Mouse (Mus musculus) brown adipose tissue, adult 24 weeks (tissue): ENCODE results near the gene Efna2. TPM values are rescaled to one million over a fixed set of nuclear protein-coding genes. Genes with fewer than 3 reads are reported as not detected.

Source experiments
- H3K27ac ChIP-seq: fragments of 200-500 bp; replicated peaks from 2 replicates; pipeline ENCODE4 v1.5.1; 2012; ENCODE audit warnings: low read depth, mild to moderate bottlenecking, low read length
- H3K4me1 ChIP-seq: fragments of 200-500 bp; 2 replicates; pipeline ENCODE4 v1.6.1; 2012; ENCODE audit warnings: low read length, mixed read lengths; ENCODE audit not compliant: control insufficient read depth, insufficient read depth, insufficient read length
- H3K4me3 ChIP-seq: fragments of 200-500 bp; 2 replicates; pipeline ENCODE4 v1.5.1; 2012; ENCODE audit warnings: low read depth, mild to moderate bottlenecking, low read length, moderate library complexity; ENCODE audit not compliant: insufficient read depth
- polyA plus RNA-seq: library from polyadenylated mRNA; stranded (reverse); fragments of >200 nt; gene quantifications from 2 replicates; pipeline ENCODE4 v1.2.4, GENCODE M21; 2012; ENCODE audit not compliant: missing spikeins, insufficient read depth, insufficient read length

Gene Efna2
- polyA plus RNA-seq, 1 experiment: 1.1 TPM

DNA sequence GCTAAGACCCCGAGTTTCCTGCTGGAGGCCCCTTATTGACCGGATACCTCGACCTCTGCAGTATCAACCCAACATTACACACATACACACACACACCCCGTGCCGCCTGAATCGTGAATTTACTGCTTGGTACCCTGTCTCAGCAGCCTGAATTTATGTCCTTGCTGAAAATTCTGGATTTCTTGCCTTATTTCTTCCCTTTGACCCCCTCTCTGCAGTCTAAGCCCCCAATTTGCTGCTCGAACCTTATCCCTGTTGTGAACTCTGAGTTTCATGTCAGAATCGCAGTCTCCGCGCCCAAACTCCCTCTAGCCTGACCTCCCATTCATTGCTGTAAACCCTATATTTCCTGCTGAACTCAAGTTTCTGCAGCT lies 47.9 kb downstream of the Efna2 start:
- peak overlapping the region; percentile 1; the same call in 1 of the 2 replicates for H3K27ac ChIP-seq
- H3K4me3 ChIP-seq: peak overlapping the region; percentile 63
- peaks cover 15% of the 10 kb centered on the region for H3K4me1 ChIP-seq

DNA sequence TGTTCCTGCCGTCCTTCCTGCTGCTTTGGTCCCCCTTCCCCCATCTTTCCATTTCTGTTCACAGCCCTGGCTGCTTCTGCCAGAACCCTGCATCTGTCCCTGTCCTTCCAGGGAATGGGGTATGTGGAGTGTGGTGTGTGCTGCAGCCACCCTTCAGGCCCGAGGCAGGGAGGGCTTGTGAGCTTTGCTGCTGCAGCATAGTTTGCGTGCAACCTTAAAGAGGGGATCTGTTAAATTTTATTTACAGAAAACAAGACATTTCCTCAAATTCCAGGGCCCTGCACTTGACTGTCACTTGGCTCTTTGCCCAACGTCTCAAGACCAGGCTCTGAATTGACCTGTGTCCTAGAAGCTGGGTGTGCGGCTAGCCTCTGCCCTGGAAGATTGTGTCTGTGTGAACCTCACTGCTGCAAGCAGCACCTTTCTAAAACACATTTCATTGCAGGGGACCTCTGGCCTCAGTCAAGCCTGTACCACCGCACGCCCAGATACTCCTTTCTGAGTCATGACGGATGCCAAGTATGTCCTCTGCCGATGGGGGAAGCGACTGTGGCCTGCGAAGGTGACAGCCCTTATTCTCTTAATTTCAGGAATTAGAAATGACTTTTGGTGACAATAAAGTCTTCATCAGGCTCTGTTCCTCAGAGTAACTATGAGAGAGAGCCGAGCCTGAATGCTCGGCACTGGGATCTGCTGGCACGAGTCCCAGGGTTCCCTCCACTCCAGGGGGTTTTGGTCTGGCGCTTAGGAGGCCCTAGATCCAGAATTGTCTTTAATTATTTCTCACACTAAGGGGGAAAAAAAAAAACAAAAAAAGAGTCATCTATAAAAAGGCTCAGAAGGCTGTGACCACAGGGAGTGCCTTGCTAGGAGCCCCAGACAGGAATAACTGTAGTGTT lies 48.8 kb downstream of the Efna2 start:
- Histone ChIP-seq H3K4me3 (peak overlapping the region; percentile 36), H3K4me1 (peaks cover 15% of the 10 kb centered on the region), H3K27ac (peak overlapping the region; percentile 57)

DNA sequence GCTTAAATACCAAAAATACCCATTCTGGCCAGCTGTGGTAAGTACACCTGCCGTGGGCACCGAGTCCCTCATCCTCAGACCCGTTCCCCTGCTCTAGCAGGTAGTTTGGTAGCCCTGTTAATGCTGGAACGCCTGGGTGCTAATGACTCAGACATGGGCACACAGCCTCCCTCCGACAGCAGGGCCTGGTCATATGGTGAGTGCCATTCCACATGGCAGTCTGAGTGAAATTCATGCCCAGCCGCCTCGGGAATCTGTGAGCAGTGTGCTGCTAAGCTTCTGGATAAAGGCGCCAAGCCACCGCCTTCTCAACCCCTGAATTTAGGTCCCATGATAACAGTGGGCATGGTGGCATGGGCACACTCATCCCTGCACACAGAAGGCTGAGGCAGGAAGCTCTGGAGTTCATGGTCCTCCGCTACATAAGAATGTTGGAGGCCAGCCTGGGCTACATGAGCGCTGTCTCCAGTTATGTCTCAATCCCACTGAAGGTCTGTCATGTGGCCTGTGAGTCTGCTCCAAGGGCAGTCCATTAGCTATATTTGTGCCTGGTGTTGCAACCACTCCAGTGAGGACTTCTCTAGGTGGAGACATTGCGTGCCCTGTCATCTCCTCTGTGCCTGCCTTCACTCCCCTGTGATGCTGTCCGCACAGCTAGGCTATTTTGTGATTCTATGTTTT lies 57.0 kb downstream of the Efna2 start:
- Histone ChIP-seq H3K27ac (no peak overlapping the region), H3K4me1 (no peaks in the 10 kb centered on the region; the same call in 1 of the 2 replicates), H3K4me3 (no peak overlapping the region)

DNA sequence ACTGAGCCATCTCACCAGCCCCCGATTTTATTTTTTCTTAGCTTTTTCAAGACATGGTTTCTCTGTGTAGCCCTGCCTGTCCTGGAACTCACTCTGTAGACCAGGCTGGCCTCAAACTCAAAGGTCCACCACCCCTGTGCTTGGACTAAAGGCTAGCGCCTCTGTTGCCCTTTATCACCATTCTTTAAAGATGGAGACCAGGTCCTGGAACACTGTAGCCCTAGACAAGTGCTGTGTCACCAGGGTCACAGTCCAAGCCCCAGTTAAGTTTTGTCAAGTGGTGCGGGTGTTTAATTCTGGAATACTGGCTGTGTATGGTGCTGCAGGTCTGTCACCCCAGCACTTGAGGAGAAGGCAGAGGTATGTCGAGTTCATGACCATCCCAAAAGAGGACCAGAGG lies 57.7 kb downstream of the Efna2 start:
- Histone ChIP-seq H3K4me1 (no peaks in the 10 kb centered on the region; the same call in 1 of the 2 replicates), H3K4me3 (no peak overlapping the region), H3K27ac (no peak overlapping the region)

DNA sequence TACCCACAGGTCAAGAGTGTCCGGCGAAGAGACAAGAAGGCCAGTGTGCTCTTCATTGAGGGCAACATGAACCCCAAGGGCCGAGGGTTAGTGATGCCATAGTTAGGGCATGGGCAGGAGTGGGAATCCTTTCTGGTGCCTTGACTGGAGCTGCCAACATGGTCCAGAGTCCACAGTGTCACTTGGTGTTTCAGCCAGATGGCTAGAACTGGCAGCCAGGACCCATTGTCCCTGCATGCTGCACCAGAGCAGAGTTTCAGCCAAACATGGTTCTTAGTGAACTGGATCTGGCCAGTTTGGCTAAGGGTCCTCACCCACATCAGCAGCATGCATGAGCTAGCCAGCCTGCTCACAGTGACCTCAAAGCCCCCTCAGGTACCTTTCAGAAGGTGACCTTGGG lies 59.0 kb downstream of the Efna2 start:
- Histone ChIP-seq H3K4me3 (no peak overlapping the region), H3K27ac (no peak overlapping the region), H3K4me1 (no peaks in the 10 kb centered on the region)

Other genes with a start within 250 kb of the Efna2 start
- 25.6 and 44.7 TPM in 2 replicates for gene Wdr18, start 219.3 kb upstream of the Efna2 start, polyA plus RNA-seq
- not detected in 2 replicates for gene Grin3b, start 208.8 kb upstream of the Efna2 start, polyA plus RNA-seq
- gene Tmem259, start 195.2 kb upstream of the Efna2 start, polyA plus RNA-seq: 69.8 and 75.4 TPM in 2 replicates
- gene Cnn2, start 190.9 kb upstream of the Efna2 start, polyA plus RNA-seq: 6.4 and 10.3 TPM in 2 replicates
- gene Abca7, start 183.0 kb upstream of the Efna2 start, polyA plus RNA-seq: 5.1 and 5.4 TPM in 2 replicates
- 1.8 and 2.6 TPM in 2 replicates for gene Arhgap45, start 162.8 kb upstream of the Efna2 start, polyA plus RNA-seq
- 78.3 and 85.8 TPM in 2 replicates for gene Polr2e, start 139.7 kb upstream of the Efna2 start, polyA plus RNA-seq
- 2,282 and 3,621 TPM in 2 replicates for gene Gpx4, start 132.3 kb upstream of the Efna2 start, polyA plus RNA-seq
- 14.3 and 16.2 TPM in 2 replicates for gene Sbno2, start 73.9 kb upstream of the Efna2 start, polyA plus RNA-seq
- gene Stk11, start 63.7 kb upstream of the Efna2 start, polyA plus RNA-seq: 113 and 121 TPM in 2 replicates
- 1,146 and 1,395 TPM in 2 replicates for gene Atp5d, start 40.9 kb upstream of the Efna2 start, polyA plus RNA-seq
- 1.1 and 1.5 TPM in 2 replicates for gene Cbarp, start 38.6 kb upstream of the Efna2 start, polyA plus RNA-seq
- 25.5 and 31.6 TPM in 2 replicates for gene Midn, start 31.2 kb upstream of the Efna2 start, polyA plus RNA-seq
- 15.1 and 27.5 TPM in 2 replicates for gene Cirbp, start 13.5 kb upstream of the Efna2 start, polyA plus RNA-seq
- 10.9 and 14.9 TPM in 2 replicates for gene 1600002K03Rik, start 6.5 kb upstream of the Efna2 start, polyA plus RNA-seq
- 9.7 and 11.1 TPM in 2 replicates for gene Mum1, start 47.0 kb downstream of the Efna2 start, polyA plus RNA-seq
- 732 and 1,152 TPM in 2 replicates for gene Ndufs7, start 69.6 kb downstream of the Efna2 start, polyA plus RNA-seq
- gene Gamt, start 81.5 kb downstream of the Efna2 start, polyA plus RNA-seq: 10.5 and 17.8 TPM in 2 replicates
- 51.6 and 76.7 TPM in 2 replicates for gene Dazap1, start 82.0 kb downstream of the Efna2 start, polyA plus RNA-seq
- gene Rps15, start 113.0 kb downstream of the Efna2 start, polyA plus RNA-seq: 1,089 and 1,107 TPM in 2 replicates
- gene Apc2, start 116.5 kb downstream of the Efna2 start, polyA plus RNA-seq: 0.38 TPM in 1 of 2 replicates, not detected in the other
- 24.3 and 25.7 TPM in 2 replicates for gene 2310011J03Rik, start 141.1 kb downstream of the Efna2 start, polyA plus RNA-seq
- 4.3 and 7.8 TPM in 2 replicates for gene Pcsk4, start 150.0 kb downstream of the Efna2 start, polyA plus RNA-seq
- gene Reep6, start 150.5 kb downstream of the Efna2 start, polyA plus RNA-seq: 15.7 and 17.7 TPM in 2 replicates
- 2.9 and 4.2 TPM in 2 replicates for gene Adamtsl5, start 168.9 kb downstream of the Efna2 start, polyA plus RNA-seq
- not detected in 2 replicates for gene Plk5, start 177.0 kb downstream of the Efna2 start, polyA plus RNA-seq
- 3.3 and 3.7 TPM in 2 replicates for gene Mex3d, start 208.2 kb downstream of the Efna2 start, polyA plus RNA-seq
- gene Mbd3, start 220.1 kb downstream of the Efna2 start, polyA plus RNA-seq: 79.3 and 90.4 TPM in 2 replicates
- gene Uqcr11, start 227.3 kb downstream of the Efna2 start, polyA plus RNA-seq: 2,528 and 2,993 TPM in 2 replicates